Mouse (Mus musculus) brown adipose tissue, adult 24 weeks (tissue): ENCODE measurements around the gene Tubgcp3. TPM values are rescaled to one million over a fixed set of nuclear protein-coding genes. Genes with fewer than 3 reads are reported as not detected.
"Not testable (repeated sequence)": the region's sequence is repeated elsewhere in the genome, so short reads cannot be mapped to it uniquely, and the experiment has no call there.

ENCODE experiments used
- H3K27ac ChIP-seq: fragments of 200-500 bp; replicated peaks from 2 replicates; pipeline ENCODE4 v1.5.1; 2012; ENCODE audit warnings: low read depth, mild to moderate bottlenecking, low read length
- H3K4me1 ChIP-seq: fragments of 200-500 bp; 2 replicates; pipeline ENCODE4 v1.6.1; 2012; ENCODE audit warnings: low read length, mixed read lengths; ENCODE audit not compliant: control insufficient read depth, insufficient read depth, insufficient read length
- H3K4me3 ChIP-seq: fragments of 200-500 bp; 2 replicates; pipeline ENCODE4 v1.5.1; 2012; ENCODE audit warnings: low read depth, mild to moderate bottlenecking, low read length, moderate library complexity; ENCODE audit not compliant: insufficient read depth
- polyA plus RNA-seq: library from polyadenylated mRNA; stranded (reverse); fragments of >200 nt; gene quantifications from 2 replicates; pipeline ENCODE4 v1.2.4, GENCODE M21; 2012; ENCODE audit not compliant: missing spikeins, insufficient read depth, insufficient read length

Tubgcp3 gene
- polyA plus RNA-seq, 1 experiment = 21.8 TPM

DNA sequence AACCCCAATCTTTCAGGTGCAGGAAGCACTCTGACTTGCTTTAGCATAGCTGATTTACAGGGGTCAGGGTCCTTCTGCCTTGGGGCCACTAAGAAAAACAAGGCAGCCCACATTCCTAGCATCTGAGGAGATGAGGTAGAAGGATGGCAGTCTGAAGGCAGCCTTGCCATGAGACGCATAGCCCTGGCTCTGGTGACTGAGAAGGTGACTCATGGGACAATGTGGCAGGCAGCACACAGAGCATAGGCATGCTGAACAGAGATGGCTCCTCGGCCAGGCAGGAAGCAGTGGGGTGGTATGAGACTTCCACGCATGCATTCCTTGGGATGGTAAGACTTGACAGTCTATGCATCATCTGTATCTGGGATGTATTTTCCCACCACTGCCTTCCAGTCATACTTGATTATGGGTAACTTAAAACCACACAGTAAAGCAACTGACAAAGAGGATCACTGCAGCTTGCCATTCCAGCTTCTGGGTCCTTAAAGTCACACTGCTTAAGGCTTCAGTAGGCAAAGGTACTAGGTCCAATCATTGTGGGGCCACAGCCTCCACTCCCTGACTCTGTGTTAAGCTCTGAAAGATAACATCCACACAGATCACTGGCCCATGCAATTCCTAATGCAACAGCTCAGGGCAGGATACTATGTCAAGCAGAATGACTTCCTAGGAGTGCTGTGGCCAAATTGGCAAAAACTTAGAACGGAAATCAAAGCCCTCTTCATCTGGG is 9.5 kb downstream of the Tubgcp3 start:
- Histone ChIP-seq H3K4me1 (no peaks in the 10 kb centered on the region), H3K27ac (no peak overlapping the region), H3K4me3 (no peak overlapping the region)

- Histone ChIP-seq H3K27ac (no peak overlapping the region), H3K4me3 (no peak overlapping the region), H3K4me1 (no peaks in the 10 kb centered on the region)
Measured at GRCm38 (mm10) chr8:12657411-12657810, 14.6 kb downstream of the Tubgcp3 start.

DNA sequence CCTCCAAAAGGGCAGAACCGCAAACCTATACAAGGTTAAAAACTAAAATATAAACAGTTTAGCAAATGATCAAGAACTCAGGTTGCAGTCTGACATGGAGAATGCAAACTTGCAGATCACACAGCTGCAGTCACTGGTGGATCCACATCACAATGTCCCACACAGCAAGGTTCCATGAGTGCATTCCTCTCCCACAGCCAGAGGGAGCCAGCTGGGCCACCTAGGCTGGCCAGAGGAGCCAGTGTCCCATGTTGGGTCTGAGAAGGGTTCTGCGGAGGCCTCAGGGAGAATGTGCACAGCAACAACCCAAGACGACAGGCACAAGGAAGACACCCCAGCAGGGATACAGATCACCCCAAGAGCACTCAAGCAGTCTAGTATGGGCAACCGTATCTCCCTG is 20.8 kb downstream of the Tubgcp3 start:
- H3K4me3 ChIP-seq = no peak overlapping the region
- peaks cover 4% of the 10 kb centered on the region for H3K4me1 ChIP-seq
- no peak overlapping the region for H3K27ac ChIP-seq

DNA sequence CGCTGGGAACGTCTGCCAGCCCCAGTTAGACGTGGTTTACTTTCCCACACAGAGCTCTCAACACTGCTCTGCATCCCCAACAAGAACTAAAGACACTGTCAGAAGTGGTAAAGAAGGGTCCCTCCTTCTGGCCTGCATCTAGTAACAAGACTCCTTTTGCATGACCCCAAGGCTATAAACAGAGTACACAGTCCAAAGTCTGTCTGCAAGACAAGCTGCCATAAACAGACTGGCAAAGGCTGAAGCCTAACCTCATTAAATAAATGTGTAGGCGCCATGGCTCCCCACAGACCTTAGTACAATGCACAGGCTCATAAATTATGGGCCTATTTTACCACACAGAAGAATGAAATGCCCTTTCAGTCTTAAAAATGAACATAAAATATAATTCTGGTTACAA is 21.6 kb downstream of the Tubgcp3 start:
- Histone ChIP-seq H3K27ac (no peak overlapping the region), H3K4me1 (peaks cover 4% of the 10 kb centered on the region), H3K4me3 (no peak overlapping the region)

DNA sequence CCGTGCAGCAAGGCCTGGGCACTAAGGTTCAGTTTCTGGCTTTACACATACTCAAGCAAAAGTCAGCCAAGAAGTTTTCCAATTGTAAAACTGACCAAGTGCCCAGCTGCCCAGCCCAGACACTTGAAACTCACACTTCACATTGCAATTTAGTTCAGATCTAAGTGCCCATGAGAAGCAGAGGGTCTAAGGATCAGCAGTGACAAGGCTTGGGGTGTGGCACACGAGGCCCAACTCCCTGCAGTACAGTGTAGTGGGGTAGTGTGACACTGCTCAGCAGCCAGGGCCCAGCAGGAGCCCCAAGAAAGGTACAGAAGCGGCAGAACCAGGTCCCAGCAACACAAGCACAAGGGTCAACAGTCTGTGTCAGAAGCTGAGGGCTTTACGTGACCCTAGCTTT is 23.1 kb downstream of the Tubgcp3 start:
- Histone ChIP-seq H3K4me3 (no peak overlapping the region), H3K27ac (no peak overlapping the region), H3K4me1 (peaks cover 4% of the 10 kb centered on the region)

- no peak overlapping the region for H3K4me3 ChIP-seq
- peaks cover 4% of the 10 kb centered on the region for H3K4me1 ChIP-seq
- H3K27ac ChIP-seq = no peak overlapping the region
Measured at GRCm38 (mm10) chr8:12646536-12646935, 25.5 kb downstream of the Tubgcp3 start.

- Histone ChIP-seq H3K27ac (no peak overlapping the region), H3K4me3 (no peak overlapping the region), H3K4me1 (peaks cover 4% of the 10 kb centered on the region)
Measured at GRCm38 (mm10) chr8:12644894-12645293, 27.2 kb downstream of the Tubgcp3 start.

- peaks cover 4% of the 10 kb centered on the region for H3K4me1 ChIP-seq
- H3K4me3 ChIP-seq = no peak overlapping the region
- H3K27ac ChIP-seq = no peak overlapping the region
Measured at GRCm38 (mm10) chr8:12644341-12644740, 27.7 kb downstream of the Tubgcp3 start.

- peaks cover 3% of the 10 kb centered on the region for H3K4me1 ChIP-seq
- H3K4me3 ChIP-seq = no peak overlapping the region
- no peak overlapping the region for H3K27ac ChIP-seq
Measured at GRCm38 (mm10) chr8:12641527-12641926, 30.5 kb downstream of the Tubgcp3 start.

DNA sequence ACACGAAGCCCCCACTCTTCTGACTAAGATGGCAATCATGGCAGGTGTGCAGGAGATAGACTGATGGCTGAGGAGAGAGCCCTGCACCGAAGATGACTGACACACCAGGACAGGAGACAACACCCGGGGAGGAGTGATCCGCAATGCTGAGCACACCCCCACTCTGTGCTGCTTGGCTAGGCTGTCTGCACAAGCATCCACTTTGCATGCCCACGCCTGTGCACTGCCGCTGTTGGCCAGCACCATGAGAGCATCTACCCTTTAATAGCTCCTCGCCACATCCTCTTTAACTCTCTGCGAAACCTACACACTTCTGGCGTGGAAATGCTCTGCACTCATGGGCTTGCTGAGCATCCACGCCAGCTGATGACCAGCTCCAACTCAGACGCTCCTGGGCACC is 33.6 kb downstream of the Tubgcp3 start:
- H3K4me1 ChIP-seq = no peaks in the 10 kb centered on the region

GRCm38 (mm10) chr8:12635366-12635765 is 36.7 kb downstream of the Tubgcp3 start:
- H3K4me1 ChIP-seq = no peaks in the 10 kb centered on the region
- no peak overlapping the region for H3K27ac ChIP-seq
- H3K4me3 ChIP-seq = no peak overlapping the region

More for the DNA sequence above, 33.6 kb downstream of the Tubgcp3 start:
- H3K4me3 ChIP-seq = no peak overlapping the region
- H3K27ac ChIP-seq = no peak overlapping the region

DNA sequence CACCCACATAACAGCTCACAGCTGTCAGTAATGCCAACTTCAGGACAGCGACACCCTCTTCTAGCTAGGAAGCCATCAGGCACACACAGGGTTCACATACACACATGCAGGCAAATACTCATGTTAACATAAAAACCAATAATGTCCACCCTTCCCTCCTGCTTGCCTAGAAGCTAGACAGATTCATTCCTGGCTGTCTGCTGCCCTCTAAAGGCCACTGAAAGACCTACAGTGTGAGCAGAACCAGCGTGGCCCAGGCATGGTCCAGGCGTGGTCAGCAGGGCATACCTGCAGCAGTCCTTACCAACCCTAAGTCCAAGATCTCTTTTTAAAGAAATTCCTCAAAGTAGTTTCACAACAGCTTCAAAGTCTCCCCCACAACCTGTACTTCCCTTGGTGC is 43.0 kb downstream of the Tubgcp3 start:
- no peak overlapping the region for H3K27ac ChIP-seq
- no peaks in the 10 kb centered on the region for H3K4me1 ChIP-seq
- no peak overlapping the region for H3K4me3 ChIP-seq

DNA sequence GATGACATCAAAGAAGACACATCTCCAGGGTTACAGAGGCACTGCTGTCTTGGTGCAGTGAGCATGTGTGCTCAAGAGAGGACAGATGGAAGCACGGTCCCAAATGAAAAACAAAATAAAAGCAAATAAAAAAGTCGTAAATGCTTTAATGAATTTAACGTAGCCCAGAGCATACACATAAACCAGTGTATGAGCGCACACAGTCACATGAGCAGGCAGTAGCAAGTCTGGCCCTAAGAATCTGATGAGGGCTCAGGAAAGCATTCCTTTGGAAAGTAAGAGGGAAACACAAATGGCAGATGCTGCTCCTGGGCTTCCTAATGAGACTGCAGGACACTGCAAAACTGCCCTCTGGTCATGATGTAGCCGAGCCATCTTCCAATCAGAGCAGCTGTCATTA is 46.2 kb downstream of the Tubgcp3 start:
- no peak overlapping the region for H3K27ac ChIP-seq
- H3K4me3 ChIP-seq = no peak overlapping the region
- no peaks in the 10 kb centered on the region for H3K4me1 ChIP-seq

- H3K4me3 ChIP-seq = no peak overlapping the region
- no peak overlapping the region for H3K27ac ChIP-seq
- no peaks in the 10 kb centered on the region for H3K4me1 ChIP-seq
Measured at GRCm38 (mm10) chr8:12621550-12622222, 50.4 kb downstream of the Tubgcp3 start.

GRCm38 (mm10) chr8:12617369-12617768 is 54.7 kb downstream of the Tubgcp3 start:
- H3K4me1 ChIP-seq, H3K4me3 ChIP-seq, H3K27ac ChIP-seq: not testable (repeated sequence)

GRCm38 (mm10) chr8:12613201-12613600 is 58.8 kb downstream of the Tubgcp3 start:
- Histone ChIP-seq H3K4me3 (no peak overlapping the region), H3K27ac (no peak overlapping the region), H3K4me1 (no peaks in the 10 kb centered on the region)
